Mouse (Mus musculus): Measurements from ENCODE around the gene Cldn4. TPM values are rescaled to one million over a fixed set of nuclear protein-coding genes. Genes with fewer than 3 reads are reported as not detected.
"Not testable (repeated sequence)": the region's sequence is repeated elsewhere in the genome, so short reads cannot be mapped to it uniquely, and the experiment has no call there.

Gene Cldn4
- total RNA-seq, 4 experiments from 2014 or later: not detected

GRCm38 (mm10) chr5:134964655-134965054 lies 17.9 kb upstream of the Cldn4 start:
- DNase-seq (ENCODE audit: low spot score in 2 of 2): not testable (repeated sequence)

GRCm38 (mm10) chr5:134963546-134963945 lies 16.8 kb upstream of the Cldn4 start:
- DNase-seq (ENCODE audit: low spot score in 2 of 2): no peak

- DNase-seq (ENCODE audit: low spot score in 2 of 2): no peak
Measured at GRCm38 (mm10) chr5:134961519-134961918, 14.8 kb upstream of the Cldn4 start.

- no peak for DNase-seq (ENCODE audit: low spot score in 2 of 2)
Measured at GRCm38 (mm10) chr5:134960430-134960829, 13.7 kb upstream of the Cldn4 start.

GRCm38 (mm10) chr5:134959114-134959513 lies 12.4 kb upstream of the Cldn4 start:
- DNase-seq (ENCODE audit: low spot score in 2 of 2): no peak

GRCm38 (mm10) chr5:134955491-134955890 lies 8.8 kb upstream of the Cldn4 start:
- no peak for DNase-seq (ENCODE audit: low spot score in 2 of 2)

- DNase-seq (ENCODE audit: low spot score in 2 of 2): no peak
Measured at GRCm38 (mm10) chr5:134951053-134951884, 4.5 kb upstream of the Cldn4 start.

- DNase-seq (ENCODE audit: low spot score in 2 of 2): no peak
Measured at GRCm38 (mm10) chr5:134948085-134948439, 1.3 kb upstream of the Cldn4 start.

- DNase-seq (ENCODE audit: low spot score in 2 of 2): no peak
Measured at GRCm38 (mm10) chr5:134947420-134948084, 818 bp upstream of the Cldn4 start.

GRCm38 (mm10) chr5:134946063-134946856 lies 474 bp downstream of the Cldn4 start:
- DNase-seq (ENCODE audit: low spot score in 2 of 2): no peak

- DNase-seq (ENCODE audit: low spot score in 2 of 2): no peak
Measured at GRCm38 (mm10) chr5:134945266-134945959, 1.3 kb downstream of the Cldn4 start.

GRCm38 (mm10) chr5:134944179-134944578 lies 2.6 kb downstream of the Cldn4 start:
- no peak for DNase-seq (ENCODE audit: low spot score in 2 of 2)

GRCm38 (mm10) chr5:134942740-134943139 lies 4.0 kb downstream of the Cldn4 start:
- DNase-seq (ENCODE audit: low spot score in 2 of 2): no peak

- no peak for DNase-seq (ENCODE audit: low spot score in 2 of 2)
Measured at GRCm38 (mm10) chr5:134941472-134942209, 5.1 kb downstream of the Cldn4 start.

GRCm38 (mm10) chr5:134939554-134939953 lies 7.2 kb downstream of the Cldn4 start:
- not testable (repeated sequence) for DNase-seq (ENCODE audit: low spot score in 2 of 2)

- no peak for DNase-seq (ENCODE audit: low spot score in 2 of 2)
Measured at GRCm38 (mm10) chr5:134939069-134939468, 7.7 kb downstream of the Cldn4 start.

GRCm38 (mm10) chr5:134936626-134937185 lies 10.0 kb downstream of the Cldn4 start:
- DNase-seq (ENCODE audit: low spot score in 2 of 2): no peak

- DNase-seq (ENCODE audit: low spot score in 2 of 2): no peak
Measured at GRCm38 (mm10) chr5:134936051-134936450, 10.7 kb downstream of the Cldn4 start.

- no peak for DNase-seq (ENCODE audit: low spot score in 2 of 2)
Measured at GRCm38 (mm10) chr5:134934666-134935065, 12.1 kb downstream of the Cldn4 start.

GRCm38 (mm10) chr5:134933686-134934085 lies 13.0 kb downstream of the Cldn4 start:
- not testable (repeated sequence) for DNase-seq (ENCODE audit: low spot score in 2 of 2)

All from layer of hippocampus, adult 8-10 months (tissue).